Mouse (Mus musculus): ENCODE results near the gene B230217C12Rik.

- TF ChIP-seq CTCF (IDR thresholded peaks at IDR 0.05; ENCODE audit: extremely low read depth, insufficient read depth, insufficient read length, insufficient replicate concordance) (no peak), POLR2A (IDR thresholded peaks at IDR 0.05; ENCODE audit: low read depth, low read length) (no peak)
Observed at GRCm38 (mm10) chr11:97815736-97816135, 24.8 kb upstream of the B230217C12Rik start.
